Mouse (Mus musculus): ENCODE results near the gene 4921504E06Rik. TPM values are rescaled to one million over a fixed set of nuclear protein-coding genes. Genes with fewer than 3 reads are reported as not detected.

The 4921504E06Rik gene
- polyA plus RNA-seq, 1 experiment, result not detected

- no peaks in the 10 kb centered on the region for H3K36me3 ChIP-seq (ENCODE audit: control insufficient read depth)
- H3K9me3 ChIP-seq (ENCODE audit: control insufficient read depth, low read length), result no peaks in the 10 kb centered on the region
- TF ChIP-seq GATA1 (IDR thresholded peaks at IDR 0.05; ENCODE audit: low read length), result no peak
- no peak for TF ChIP-seq TAL1 (IDR thresholded peaks at IDR 0.05; ENCODE audit: low read length)
- H3K4me3 ChIP-seq (replicated peaks), result no peak overlapping the region
- H3K4me1 ChIP-seq (ENCODE audit: control insufficient read depth), result no peaks in the 10 kb centered on the region
- no peaks in the 10 kb centered on the region for H3K27me3 ChIP-seq (ENCODE audit: control insufficient read depth)
Observed at GRCm38 (mm10) chr2:19562114-19562829, 8.6 kb upstream of the 4921504E06Rik start.

GRCm38 (mm10) chr2:19560654-19561053 is 6.9 kb upstream of the 4921504E06Rik start:
- H3K27me3 ChIP-seq (ENCODE audit: control insufficient read depth), result no peaks in the 10 kb centered on the region
- no peaks in the 10 kb centered on the region for H3K9me3 ChIP-seq (ENCODE audit: control insufficient read depth, low read length)
- no peak overlapping the region for H3K4me3 ChIP-seq (replicated peaks)
- no peaks in the 10 kb centered on the region for H3K4me1 ChIP-seq (ENCODE audit: control insufficient read depth)
- no peak for TF ChIP-seq TAL1 (IDR thresholded peaks at IDR 0.05; ENCODE audit: low read length)
- TF ChIP-seq GATA1 (IDR thresholded peaks at IDR 0.05; ENCODE audit: low read length), result no peak
- H3K36me3 ChIP-seq (ENCODE audit: control insufficient read depth), result no peaks in the 10 kb centered on the region

GRCm38 (mm10) chr2:19560071-19560470 is 6.4 kb upstream of the 4921504E06Rik start:
- no peaks in the 10 kb centered on the region for H3K36me3 ChIP-seq (ENCODE audit: control insufficient read depth)
- H3K27me3 ChIP-seq (ENCODE audit: control insufficient read depth), result no peaks in the 10 kb centered on the region
- no peaks in the 10 kb centered on the region for H3K4me1 ChIP-seq (ENCODE audit: control insufficient read depth)
- H3K4me3 ChIP-seq (replicated peaks), result no peak overlapping the region
- no peak for TF ChIP-seq GATA1 (IDR thresholded peaks at IDR 0.05; ENCODE audit: low read length)
- TF ChIP-seq TAL1 (IDR thresholded peaks at IDR 0.05; ENCODE audit: low read length), result no peak
- no peaks in the 10 kb centered on the region for H3K9me3 ChIP-seq (ENCODE audit: control insufficient read depth, low read length)

GRCm38 (mm10) chr2:19551396-19551795 is 2.3 kb downstream of the 4921504E06Rik start:
- no peaks in the 10 kb centered on the region for H3K36me3 ChIP-seq (ENCODE audit: control insufficient read depth)
- H3K9me3 ChIP-seq (ENCODE audit: control insufficient read depth, low read length), result no peaks in the 10 kb centered on the region
- H3K4me3 ChIP-seq (replicated peaks), result no peak overlapping the region
- H3K27me3 ChIP-seq (ENCODE audit: control insufficient read depth), result no peaks in the 10 kb centered on the region
- H3K4me1 ChIP-seq (ENCODE audit: control insufficient read depth), result peaks cover 3% of the 10 kb centered on the region
- no peak for TF ChIP-seq GATA1 (IDR thresholded peaks at IDR 0.05; ENCODE audit: low read length)
- TF ChIP-seq TAL1 (IDR thresholded peaks at IDR 0.05; ENCODE audit: low read length), result no peak

- TF ChIP-seq GATA1 (IDR thresholded peaks at IDR 0.05; ENCODE audit: low read length) (no peak), TAL1 (IDR thresholded peaks at IDR 0.05; ENCODE audit: low read length) (no peak)
- no peaks in the 10 kb centered on the region for H3K9me3 ChIP-seq (ENCODE audit: control insufficient read depth, low read length)
- H3K27me3 ChIP-seq (ENCODE audit: control insufficient read depth), result no peaks in the 10 kb centered on the region
- no peak overlapping the region for H3K4me3 ChIP-seq (replicated peaks)
- no peaks in the 10 kb centered on the region for H3K36me3 ChIP-seq (ENCODE audit: control insufficient read depth)
- H3K4me1 ChIP-seq (ENCODE audit: control insufficient read depth), result no peaks in the 10 kb centered on the region
Observed at GRCm38 (mm10) chr2:19540906-19541305, 12.8 kb downstream of the 4921504E06Rik start.

GRCm38 (mm10) chr2:19529428-19529827 is 24.3 kb downstream of the 4921504E06Rik start:
- H3K4me1 ChIP-seq (ENCODE audit: control insufficient read depth), result no peaks in the 10 kb centered on the region
- no peaks in the 10 kb centered on the region for H3K9me3 ChIP-seq (ENCODE audit: control insufficient read depth, low read length)
- no peak overlapping the region for H3K4me3 ChIP-seq (replicated peaks)
- TF ChIP-seq GATA1 (IDR thresholded peaks at IDR 0.05; ENCODE audit: low read length) (no peak), TAL1 (IDR thresholded peaks at IDR 0.05; ENCODE audit: low read length) (no peak)
- no peaks in the 10 kb centered on the region for H3K27me3 ChIP-seq (ENCODE audit: control insufficient read depth)
- no peaks in the 10 kb centered on the region for H3K36me3 ChIP-seq (ENCODE audit: control insufficient read depth)

- Histone ChIP-seq H3K9me3 (ENCODE audit: control insufficient read depth, low read length) (no peaks in the 10 kb centered on the region), H3K4me1 (ENCODE audit: control insufficient read depth) (no peaks in the 10 kb centered on the region), H3K36me3 (ENCODE audit: control insufficient read depth) (no peaks in the 10 kb centered on the region), H3K27me3 (ENCODE audit: control insufficient read depth) (no peaks in the 10 kb centered on the region), H3K4me3 (replicated peaks) (no peak overlapping the region)
- TF ChIP-seq TAL1 (IDR thresholded peaks at IDR 0.05; ENCODE audit: low read length) (no peak), GATA1 (IDR thresholded peaks at IDR 0.05; ENCODE audit: low read length) (no peak)
Observed at GRCm38 (mm10) chr2:19528797-19529196, 24.9 kb downstream of the 4921504E06Rik start.

GRCm38 (mm10) chr2:19524071-19524470 is 29.6 kb downstream of the 4921504E06Rik start:
- no peaks in the 10 kb centered on the region for H3K4me1 ChIP-seq (ENCODE audit: control insufficient read depth)

GRCm38 (mm10) chr2:19521662-19522061 is 32.1 kb downstream of the 4921504E06Rik start:
- Histone ChIP-seq H3K4me1 (ENCODE audit: control insufficient read depth) (no peaks in the 10 kb centered on the region), H3K27me3 (ENCODE audit: control insufficient read depth) (peaks cover 6% of the 10 kb centered on the region; the same call in 1 of the 2 replicates), H3K9me3 (ENCODE audit: control insufficient read depth, low read length) (no peaks in the 10 kb centered on the region), H3K36me3 (ENCODE audit: control insufficient read depth) (no peaks in the 10 kb centered on the region), H3K4me3 (replicated peaks) (no peak overlapping the region)
- TF ChIP-seq GATA1 (IDR thresholded peaks at IDR 0.05; ENCODE audit: low read length) (no peak), TAL1 (IDR thresholded peaks at IDR 0.05; ENCODE audit: low read length) (no peak)

More at GRCm38 (mm10) chr2:19524071-19524470, 29.6 kb downstream of the 4921504E06Rik start:
- Histone ChIP-seq H3K9me3 (ENCODE audit: control insufficient read depth, low read length) (no peaks in the 10 kb centered on the region), H3K27me3 (ENCODE audit: control insufficient read depth) (peaks cover 2% of the 10 kb centered on the region; the same call in 1 of the 2 replicates), H3K36me3 (ENCODE audit: control insufficient read depth) (no peaks in the 10 kb centered on the region), H3K4me3 (replicated peaks) (no peak overlapping the region)
- no peak for TF ChIP-seq GATA1 (IDR thresholded peaks at IDR 0.05; ENCODE audit: low read length)
- TF ChIP-seq TAL1 (IDR thresholded peaks at IDR 0.05; ENCODE audit: low read length), result no peak
